Mouse (Mus musculus) 3134 (cell line): ENCODE data around the gene Endog.
A peak's percentile ranks its signal among the peaks of the same experiment; 100 is the strongest.
"Not testable (repeated sequence)": the region's sequence is repeated elsewhere in the genome, so short reads cannot be mapped to it uniquely, and the experiment has no call there.

ENCODE experiments used
- DNase-seq: peaks from one replicate; pipeline ENCODE4 v3.0.0-alpha.2; 2011; ENCODE audit warnings: low spot score; ENCODE audit not compliant: insufficient read length; ENCODE audit errors: extremely low read depth

Endog gene

DNA sequence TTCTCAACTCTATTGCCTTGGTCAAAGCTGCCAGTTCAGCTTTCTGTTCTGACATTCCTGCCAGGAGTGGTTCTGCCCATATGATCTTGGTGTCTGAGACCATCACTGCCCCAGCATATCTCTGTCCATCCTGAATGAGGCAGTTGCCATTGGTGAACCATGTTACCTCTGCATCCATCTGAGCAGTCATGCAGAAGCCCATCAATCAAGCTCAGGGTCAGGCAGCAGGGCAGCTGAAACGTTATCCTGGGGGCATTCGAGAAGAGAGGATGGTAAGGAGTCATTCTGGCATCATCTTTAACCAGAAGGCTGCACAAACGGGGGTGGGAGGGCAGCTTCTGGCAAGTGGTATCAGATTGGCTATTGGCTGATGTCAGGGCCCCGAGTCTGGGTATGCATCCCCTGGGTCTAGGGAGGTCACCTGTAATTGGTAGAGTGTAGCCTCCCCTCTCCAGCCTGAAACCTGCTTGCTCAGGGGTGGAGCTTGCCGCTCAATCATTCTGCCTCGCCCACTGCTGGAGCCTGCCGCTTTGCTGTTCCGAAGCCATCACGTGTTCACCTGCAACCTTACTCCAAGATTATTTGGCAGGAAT, 6.9 kb upstream of the Endog start:
- no peak for DNase-seq

DNA sequence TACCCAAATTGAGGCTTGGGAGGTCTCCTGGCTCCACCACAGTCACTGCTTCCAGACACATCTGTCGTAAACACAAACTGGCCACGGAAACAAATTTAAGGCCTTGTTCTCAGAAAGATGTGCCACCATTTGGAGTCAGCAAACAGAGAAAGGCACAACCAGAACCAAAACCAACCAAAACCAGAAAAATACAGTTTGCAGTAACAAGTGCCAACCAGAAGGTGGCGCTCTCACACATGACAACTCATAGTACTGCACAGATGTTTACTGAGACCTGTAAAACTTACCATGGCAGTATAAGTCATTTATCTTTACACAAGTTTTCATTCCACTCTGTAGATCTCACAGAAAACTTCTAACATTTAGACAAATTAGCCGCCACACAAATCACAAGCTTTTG, 4.6 kb upstream of the Endog start:
- DNase-seq = no peak

DNA sequence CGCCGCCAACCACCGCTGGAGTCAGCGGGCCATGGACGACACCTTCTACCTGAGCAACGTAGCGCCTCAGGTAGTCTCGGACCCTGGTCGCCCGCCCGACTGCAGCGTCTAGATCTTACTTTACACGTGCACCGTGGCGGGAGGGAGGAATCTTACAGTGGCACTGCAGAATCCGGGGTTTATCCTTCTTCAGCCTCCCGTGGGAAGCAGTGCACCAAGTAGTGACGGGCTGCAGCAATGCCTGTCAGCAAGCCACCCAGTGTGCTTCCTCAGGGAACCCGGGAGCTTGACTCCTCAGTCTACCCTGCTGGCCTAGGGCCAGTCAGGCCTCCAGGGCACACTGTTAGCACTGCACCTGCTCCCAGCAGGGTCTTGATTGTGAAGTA, 697 bp downstream of the Endog start:
- no peak for DNase-seq

DNA sequence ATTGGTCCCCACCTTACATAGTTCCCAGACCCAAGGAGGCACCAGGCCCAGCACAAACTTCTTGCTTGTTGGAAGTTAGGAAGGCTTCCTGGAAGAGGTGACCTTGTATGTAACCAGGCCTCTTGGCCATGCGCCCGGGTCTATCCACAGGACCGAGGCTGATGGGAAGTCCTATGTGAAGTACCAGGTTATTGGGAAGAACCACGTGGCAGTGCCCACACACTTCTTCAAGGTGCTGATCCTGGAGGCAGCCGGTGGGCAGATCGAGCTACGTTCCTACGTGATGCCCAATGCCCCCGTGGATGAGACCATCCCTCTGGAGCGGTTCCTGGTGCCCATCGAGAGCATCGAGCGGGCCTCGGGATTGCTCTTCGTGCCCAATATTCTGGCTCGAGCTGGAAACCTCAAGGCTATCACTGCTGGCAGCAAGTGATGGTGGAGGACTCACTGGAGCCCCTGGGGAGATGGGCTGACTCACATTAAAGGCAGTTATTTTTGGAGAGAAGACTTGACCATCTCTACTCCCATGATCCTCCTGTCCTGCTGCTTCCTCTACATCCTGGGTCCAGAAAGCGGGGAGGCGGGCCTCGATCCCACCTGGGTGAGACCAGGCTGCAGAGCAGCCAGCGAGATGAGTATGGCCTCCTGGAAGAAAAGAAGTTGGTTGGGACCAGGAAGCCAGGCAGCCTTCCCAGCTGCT, 2.4 kb downstream of the Endog start:
- no peak for DNase-seq

DNA sequence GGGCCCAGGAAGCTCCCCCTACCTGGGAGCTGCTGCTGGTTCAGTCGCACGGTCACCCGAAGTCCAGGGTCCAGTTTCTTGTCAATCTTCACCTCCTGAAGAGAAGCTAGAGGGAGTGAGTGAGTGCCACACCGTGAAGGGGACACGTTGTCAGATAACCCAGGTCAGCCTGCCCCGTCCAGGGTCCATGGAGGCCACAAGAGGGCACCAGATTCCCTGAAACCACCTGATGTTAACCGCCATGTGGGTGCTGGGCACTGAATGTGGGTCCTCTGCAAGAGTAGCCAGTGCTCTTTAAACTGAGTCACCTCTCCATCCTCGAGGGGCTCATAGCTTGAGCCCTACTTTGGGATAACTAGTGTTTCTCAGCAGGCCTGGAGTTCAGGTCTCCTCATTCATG, 4.6 kb downstream of the Endog start:
- no peak for DNase-seq

DNA sequence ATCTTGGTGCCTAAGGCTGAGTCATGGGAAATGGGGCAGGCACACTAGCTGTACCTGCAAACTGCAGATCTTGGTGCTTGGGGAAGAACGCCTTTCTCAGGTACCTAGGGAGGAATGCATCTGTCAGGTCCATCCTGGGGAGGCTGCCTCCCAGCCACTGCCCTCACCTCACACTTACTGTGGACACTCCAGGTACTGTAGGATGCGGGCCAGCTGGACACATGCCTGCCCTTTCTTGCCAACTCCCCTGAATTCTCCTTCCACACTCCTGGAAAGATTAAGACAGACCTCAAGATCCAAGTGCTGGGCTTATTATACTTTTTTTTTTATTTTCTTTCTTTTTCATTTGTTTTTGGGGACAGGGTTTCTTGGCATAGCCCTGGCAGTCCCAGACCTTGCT, 5.3 kb downstream of the Endog start:
- DNase-seq = no peak

DNA sequence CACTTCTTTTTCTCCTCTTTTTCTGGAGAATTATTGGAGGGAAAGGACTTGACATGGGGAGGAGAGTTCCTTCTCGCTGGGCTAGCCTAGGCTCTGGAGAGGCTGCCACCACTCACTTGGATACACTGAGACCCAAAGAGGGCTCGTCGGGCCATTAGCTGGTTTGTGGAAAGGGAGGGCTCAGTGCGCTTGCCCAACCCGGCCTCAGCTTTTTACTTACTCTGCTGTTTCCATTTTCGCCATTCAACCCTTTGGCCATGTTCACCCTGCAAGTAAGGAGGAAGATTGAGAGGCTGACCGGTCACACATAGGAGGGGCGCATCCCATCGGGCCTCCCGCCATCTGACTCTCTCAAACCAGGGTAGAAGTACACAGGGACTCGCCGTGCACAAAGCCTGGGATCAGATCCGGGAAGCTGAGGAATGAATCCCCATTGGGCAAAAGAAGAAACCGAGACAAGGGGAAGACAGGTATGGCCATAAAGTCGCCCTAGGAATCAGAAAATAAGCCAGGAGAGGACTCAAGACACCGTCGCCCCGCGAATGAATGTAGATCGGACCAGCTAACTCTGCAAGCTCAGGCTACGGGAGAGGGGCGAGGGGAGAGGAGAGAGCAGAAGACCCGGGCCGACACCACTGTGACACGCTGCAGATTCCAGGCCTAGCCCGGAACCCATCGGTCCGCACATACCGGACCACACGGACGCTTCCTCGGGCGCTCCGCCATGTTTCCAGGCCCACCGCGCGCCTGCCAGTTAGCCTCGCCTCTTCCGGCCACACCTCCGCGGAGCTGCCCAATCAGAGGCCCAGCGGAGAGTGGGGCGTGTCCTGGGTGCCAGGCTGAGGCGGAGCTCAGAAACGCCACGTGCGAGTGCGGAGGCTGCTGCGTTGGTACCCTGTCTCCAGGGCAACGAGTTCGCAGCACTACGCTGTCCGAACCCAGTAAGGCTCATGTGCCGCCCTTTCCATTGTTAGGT, 6.7 kb downstream of the Endog start, which contains the start of gene Spout1:
Gene Spout1, minus strand, starts transcription at position 760 of the 976 bp plus-strand sequence.
- peak; percentile 94 for DNase-seq

DNA sequence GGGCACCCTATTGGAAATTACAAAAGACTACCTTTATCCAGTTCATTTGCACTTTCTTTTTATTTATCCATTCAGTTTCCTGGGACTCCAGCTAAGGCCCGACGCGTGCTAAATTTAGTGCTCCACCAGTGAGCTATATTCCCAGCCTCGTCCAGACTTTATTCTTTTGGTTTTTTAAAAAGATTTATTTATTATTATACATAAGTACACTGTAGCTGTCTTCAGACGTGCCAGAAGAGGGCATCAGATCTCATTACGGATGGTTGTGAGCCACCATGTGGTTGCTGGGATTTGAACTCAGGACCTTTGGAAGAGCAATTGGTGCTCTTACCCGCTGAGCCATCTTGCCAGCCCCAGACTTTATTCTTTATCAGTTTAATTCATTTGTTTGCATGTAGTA, 7.4 kb downstream of the Endog start:
- DNase-seq = not testable (repeated sequence)

DNA sequence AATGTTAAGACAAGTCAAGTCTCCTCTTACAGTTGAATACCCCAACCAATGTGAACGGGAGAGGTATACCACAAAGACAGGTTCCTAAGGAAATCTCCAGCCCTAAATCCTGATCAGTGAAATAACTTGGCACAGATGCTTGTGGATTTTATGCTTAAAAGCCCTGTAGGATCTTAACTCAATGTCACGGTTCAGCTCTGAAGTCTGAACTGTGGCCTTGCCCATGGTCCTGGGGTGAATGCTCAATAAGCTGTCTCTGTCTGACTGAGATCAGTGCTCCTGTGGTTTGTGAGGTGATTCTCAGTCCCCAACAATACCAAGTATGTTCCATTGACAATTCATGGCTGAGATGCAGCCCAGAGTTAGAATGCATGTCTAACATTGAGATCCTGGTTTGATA, 11.1 kb downstream of the Endog start:
- DNase-seq = no peak

DNA sequence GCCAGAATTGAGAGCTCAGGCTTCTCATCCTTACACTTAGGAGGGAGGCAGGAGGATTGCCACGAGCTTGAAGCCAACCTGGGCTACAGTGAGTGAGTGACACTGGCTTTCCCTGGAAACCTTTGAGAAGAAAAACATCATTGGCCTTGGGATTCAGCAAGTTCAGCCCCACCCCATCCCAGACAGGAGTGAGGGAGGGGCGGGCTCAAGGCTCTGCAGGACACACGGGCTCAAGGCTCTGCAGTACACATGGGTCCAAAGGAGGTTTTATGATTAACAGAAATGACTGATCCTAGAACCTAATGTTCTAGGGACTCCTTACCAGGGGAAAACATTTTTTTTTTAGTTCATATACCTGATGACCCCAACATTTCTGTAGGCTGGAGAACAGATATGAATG, 12.4 kb downstream of the Endog start:
- no peak for DNase-seq

DNA sequence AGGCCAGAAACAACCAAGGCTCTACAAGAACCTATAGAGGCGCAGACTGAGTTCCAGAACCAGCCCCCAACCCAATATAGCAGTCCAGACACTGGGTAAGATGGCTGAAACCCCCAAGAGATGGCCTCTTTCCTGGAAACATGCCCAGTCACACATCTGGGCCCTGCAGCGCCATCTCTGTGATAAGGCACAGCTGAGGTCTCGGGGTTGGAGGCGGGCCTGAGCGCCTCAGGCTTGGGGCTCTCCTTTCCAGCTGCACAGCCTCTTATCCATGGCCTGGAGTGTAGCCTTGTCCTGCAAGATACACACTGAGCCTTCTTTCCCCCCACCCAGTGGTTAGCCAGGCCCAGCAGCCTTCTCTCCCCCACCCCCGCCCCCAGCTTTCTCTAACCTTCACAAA, 14.0 kb downstream of the Endog start:
- DNase-seq = no peak

DNA sequence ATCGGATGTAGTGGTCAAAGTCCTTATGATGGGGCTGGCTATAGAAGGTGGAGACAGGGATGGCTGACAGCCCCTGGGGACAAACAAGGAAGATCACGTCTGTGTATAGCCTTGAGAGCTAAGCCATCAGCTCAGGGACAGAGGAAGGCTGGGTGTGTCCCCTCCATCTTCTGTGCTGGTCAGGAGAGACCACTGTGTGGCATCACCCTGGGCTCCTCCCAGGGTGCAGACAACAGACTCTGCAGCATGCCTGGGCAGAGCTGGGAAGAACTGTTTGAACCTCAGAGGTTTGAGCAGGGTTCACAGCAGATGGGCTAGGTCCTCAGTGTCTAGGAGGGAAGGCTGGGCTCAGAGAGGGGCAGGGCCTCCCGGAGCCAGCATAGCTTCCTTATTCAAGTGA, 14.4 kb downstream of the Endog start:
- no peak for DNase-seq

DNA sequence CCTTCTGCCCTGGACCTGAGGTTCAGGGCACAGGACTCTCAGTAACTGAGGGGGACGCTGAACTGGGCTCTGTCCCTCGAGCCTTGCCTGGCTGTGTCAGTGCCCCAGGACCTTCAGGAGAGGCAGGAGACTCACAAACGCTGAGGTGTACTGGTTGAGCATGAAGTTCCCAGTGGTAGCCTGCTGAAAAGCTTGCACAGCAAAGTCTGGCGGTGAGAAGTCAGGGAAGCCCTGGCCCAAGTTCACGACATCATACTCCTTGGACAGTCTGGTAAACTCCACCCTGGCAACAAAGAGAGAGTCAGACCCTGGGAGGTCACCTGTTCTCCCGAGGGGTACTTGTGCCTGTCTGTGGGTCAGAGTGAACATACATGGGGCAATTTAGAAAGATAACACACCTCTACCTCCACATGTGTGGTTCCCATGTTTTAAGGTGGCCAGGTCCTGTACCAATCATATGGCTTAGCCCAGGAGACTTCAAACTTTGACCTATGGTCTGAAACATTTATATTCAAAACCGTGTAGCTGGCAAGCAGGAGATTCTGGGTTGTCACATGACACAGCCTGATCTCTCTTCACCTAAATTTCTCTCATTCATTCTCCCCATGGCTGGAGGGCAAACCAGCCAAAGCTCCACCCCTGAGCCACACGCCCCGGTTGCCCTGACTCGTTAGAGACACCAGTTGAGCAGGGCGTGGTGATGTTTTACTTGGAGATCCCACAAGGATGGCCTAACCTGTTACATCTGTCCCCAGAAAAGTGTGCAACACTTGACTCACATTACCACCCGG, 20.7 kb downstream of the Endog start:
- no peak for DNase-seq

DNA sequence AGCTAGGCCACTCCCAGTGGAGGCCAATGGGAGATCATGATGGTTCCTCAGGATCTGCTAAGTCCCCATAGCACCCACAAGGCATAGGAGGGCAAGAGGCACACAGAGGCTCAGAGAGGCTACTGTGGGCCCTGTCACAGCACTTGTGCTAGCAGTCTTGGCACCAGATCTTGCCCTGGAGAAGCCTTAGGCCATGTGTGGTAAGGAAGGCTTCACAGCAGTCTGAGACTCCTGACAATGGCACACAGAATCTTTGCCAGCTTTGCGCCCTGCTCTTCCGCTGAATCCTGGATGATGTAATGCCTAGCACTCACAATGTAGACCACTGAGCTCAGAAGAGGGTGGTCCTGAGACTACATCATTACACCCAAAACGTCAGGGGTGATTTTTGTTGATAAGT, 23.4 kb downstream of the Endog start:
- no peak for DNase-seq

DNA sequence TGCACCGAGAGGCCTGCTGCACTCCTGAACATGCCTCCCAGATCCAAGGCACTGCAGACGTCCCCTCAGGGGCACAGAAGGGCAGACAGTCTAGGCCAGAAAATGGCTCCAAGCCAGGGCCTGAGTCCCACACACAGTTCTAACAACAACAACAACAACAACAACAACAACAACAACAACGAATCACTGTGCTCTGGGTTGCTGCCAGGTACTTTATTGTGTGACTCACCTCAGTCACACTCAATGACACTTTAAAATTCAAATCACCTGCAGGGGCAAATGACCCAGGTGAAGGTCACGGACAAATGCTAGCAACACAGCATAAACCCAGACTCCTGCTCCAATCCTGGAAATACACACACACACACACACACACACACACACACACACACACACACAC, 26.7 kb downstream of the Endog start:
- no peak for DNase-seq

DNA sequence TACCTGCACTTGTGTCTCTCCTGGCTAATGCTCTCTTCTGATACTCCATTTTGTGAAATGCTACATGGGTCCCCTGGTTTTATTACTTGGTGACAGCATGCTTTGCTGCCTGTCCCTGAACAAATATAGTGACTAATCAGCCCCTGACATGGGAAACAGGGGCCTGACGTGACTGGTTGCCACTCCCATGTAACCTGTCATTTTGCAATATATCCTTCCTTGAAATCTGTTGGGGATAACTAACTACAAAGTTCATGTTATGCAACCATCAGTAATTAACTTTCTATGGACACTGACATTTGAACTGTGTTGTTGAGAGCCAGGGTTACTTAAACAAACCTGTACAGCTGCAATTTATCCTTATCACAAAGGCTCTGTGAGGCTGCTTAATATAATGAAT, 28.7 kb downstream of the Endog start:
- no peak for DNase-seq

DNA sequence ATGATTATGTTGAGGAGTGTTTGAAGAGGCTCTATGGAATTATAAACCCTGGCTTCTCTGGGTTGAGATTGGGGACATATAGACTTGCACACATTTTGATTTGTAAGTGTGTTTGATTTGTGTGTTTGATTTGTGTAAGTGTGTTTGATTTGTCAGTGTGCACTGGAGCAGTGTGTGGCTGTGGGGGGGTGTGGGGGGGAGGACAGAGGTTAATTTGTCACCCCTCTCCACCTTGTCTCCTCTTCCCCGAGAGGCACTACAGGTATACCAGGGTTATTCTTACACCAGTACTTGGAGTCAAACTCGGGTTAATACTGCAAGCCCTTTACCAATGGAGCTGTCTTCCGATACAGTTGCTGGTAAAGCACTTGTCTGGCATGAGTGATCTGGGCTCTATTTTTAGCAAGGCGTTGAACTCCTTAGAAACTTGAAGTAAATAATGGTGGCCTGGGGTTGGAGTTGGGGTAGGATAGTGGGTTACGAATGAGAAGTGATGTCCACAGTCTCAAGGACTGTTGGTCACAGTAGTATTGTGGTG, 29.2 kb downstream of the Endog start:
- DNase-seq = no peak

DNA sequence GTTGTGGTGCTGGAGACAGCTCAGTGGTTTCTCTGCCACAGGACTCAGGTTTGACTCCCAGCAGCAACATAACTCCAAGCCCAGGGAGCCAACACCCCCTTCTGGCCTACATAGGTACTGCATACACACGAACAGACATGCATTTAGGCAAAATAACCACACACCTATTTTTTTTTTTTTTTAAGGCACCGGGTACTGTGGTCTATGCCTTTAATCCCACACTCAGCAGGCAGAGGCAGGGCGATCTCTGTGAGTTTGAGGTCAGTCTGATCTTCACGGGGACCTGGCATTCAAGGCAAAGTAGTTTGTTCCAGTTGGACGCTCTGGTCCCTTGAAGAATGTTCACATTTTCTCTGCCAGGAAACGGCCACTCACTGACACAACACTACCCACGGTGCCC, 32.1 kb downstream of the Endog start:
- no peak for DNase-seq

DNA sequence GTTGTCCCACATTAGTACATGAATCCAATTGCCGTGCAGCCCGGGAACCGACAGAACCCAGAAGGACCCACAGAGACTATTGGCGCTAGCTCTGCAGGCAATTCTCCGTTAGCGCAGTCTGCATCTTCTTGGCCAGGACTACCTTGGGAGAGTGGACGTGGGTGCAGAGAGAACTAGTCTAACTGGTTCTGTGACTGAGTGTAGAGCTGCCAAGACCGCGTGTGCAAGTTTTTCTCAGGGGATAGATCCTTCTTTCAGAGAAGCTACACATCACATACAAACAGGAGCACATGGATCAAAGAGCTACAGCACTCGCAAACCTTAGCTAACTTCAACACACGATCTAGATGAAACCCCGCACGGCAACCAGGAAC, 33.9 kb downstream of the Endog start:
- no peak for DNase-seq

DNA sequence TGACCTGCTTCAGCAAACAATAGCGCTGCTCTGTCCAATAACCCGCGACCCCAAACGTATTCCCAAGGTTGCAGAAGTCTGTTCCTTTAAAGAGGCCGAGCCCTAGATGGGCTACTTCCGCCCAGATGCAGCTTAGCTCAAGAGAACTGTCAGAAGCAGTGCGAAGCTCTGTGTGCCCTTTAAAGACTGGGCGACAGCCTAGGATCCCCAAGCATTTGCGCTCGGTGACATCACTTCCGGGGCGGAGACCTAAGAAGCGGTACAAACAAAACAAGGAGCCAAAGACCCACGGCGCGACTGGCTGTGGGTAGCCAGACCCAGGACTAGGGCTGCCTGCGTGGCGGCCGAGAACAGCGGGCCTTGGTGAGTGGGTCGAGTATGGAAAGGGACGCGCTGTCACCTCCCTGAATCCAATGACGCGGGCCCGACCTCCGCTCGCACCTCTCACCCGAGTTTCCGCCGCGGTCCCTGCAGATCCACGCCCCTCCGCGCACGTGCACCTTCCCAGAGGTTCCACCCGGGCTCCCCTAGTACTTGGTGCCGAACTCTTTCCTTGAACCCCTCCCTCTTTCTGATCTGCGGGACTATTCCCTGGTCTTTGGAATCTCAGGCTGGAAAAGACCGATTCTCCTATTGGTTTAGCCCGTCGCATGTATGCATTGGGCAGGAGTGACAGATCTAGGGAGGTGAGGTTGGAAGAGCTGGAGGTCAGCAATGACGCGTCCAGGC, 34.5 kb downstream of the Endog start, which contains the start of gene Kyat1:
Gene Kyat1, minus strand, starts transcription at position 219 of the 729 bp plus-strand sequence.
- DNase-seq = peak; percentile 89
